Mouse (Mus musculus): ENCODE measurements at regions not wholly inside any gene's neighbourhood (a gene's known extent, or its start where the extent isn't known, plus 50 kb on each side); places are given as distances from the start of the nearest gene placed in this dataset.

DNA sequence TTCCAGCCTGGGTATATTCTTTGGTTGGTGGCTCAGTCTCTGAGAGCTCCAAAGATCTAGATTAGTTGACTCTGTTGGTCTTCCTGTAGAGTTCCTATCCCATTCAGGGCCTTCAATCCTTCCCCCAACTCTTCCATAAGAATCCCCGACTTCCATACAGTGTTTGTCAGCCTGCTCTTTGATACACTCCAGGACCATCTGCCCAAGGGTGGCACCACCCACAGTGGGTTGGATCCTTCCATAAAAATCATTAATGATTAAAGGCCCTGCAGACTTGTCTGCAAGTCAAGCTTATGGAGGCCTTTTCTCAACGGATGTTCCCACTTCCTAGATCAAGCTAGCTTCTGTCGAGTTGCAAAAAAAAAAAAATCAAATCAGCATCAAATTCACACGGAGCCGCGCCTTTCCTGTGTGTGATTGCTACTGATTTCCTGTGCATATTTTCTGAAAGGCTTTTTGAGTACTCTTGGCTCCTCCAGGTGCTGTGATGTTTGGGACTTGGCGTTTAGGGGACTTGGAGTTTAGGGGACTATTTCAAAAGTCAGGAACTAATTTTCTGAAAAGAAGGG is 171.3 kb upstream of the Gm9833 start:
- 87% methylated on average over 7 of the region's 7 CpGs for WGBS
- Histone ChIP-seq H3K27ac (no peak overlapping the region), H3K9me3 (replicated peaks) (no peaks in the 10 kb centered on the region), H3K9ac (no peak overlapping the region), H3K4me1 (no peaks in the 10 kb centered on the region), H3K36me3 (no peaks in the 10 kb centered on the region), H3K4me2 (replicated peaks) (no peak overlapping the region), H3K27me3 (no peaks in the 10 kb centered on the region), H3K4me3 (no peak overlapping the region)
- no peak for ATAC-seq (ENCODE audit: low FRiP score)

DNA sequence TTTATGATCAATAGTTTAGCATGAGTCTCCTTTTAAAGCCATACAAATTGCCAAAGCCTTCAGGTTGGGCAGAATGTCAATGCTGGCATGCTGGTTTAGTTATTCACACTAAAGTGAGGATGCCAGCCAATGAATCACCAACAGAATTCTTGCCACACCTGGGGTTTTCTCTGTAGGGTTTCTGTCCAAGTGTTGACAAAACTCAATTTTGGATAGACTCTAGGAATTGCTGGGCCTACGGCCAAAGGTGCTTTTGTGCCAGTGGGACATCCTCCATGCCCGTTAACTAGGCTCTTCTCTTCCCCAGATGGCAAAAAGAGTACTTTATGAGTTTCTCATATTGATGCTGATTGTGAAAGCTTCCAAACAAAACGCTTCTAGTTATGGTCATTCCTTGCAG is 167.6 kb upstream of the Gm9833 start:
- 91% methylated on average over 3 of the region's 3 CpGs for WGBS
- Histone ChIP-seq H3K27me3 (no peaks in the 10 kb centered on the region), H3K4me3 (no peak overlapping the region), H3K4me2 (replicated peaks) (no peak overlapping the region), H3K9me3 (replicated peaks) (no peaks in the 10 kb centered on the region), H3K27ac (no peak overlapping the region), H3K36me3 (no peaks in the 10 kb centered on the region), H3K4me1 (no peaks in the 10 kb centered on the region), H3K9ac (no peak overlapping the region)
- ATAC-seq (ENCODE audit: low FRiP score), result no peak

DNA sequence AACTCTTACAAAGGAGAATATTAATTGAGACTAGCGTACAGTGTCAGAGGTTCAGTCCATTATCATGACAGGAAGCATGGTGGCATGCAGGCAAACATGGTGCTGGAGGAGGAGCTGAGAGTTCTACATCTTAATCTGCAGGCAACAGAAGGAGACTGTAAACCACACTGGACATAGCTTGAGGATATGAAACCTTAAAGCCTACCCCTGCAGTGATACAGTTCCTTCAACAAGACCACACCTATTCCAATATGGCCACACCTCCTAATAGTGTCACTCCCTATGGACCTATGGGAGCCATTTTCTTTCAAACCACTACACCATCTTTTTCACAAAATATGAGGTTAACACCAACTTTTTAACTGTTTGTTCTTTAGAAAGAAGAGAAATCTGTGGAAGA is 166.2 kb upstream of the Gm9833 start:
- Histone ChIP-seq H3K9me3 (replicated peaks) (no peaks in the 10 kb centered on the region), H3K27me3 (no peaks in the 10 kb centered on the region), H3K36me3 (no peaks in the 10 kb centered on the region), H3K9ac (no peak overlapping the region), H3K4me2 (replicated peaks) (no peak overlapping the region), H3K4me1 (no peaks in the 10 kb centered on the region), H3K27ac (no peak overlapping the region), H3K4me3 (no peak overlapping the region)
- 100% methylated on average over 1 of the region's 1 CpGs for WGBS
- no peak for ATAC-seq (ENCODE audit: low FRiP score)

DNA sequence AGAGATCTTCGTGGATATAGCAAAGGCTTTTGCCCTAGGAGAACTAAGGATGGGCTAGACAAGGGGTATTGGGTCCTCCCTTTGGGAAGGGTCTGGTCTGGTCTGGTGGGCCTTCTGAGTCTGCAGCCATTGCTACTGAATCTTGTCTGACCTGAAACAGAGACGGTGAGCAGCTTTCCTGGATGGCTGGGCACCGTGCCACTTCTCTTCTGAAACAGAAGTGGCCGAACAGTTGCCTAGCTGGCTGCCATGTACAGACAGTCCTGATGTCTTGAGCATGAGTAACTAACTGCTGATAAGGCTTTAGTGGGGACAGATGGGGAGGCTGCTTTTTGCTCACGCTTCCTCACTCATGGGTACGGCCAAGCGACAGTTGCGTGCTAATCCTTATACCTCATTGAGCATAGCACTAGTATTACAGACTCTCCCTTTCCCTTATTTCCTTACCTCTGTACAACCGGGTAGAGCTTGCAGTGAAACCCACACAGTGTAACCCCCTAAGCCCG is 165.3 kb upstream of the Gm9833 start:
- Histone ChIP-seq H3K27me3 (no peaks in the 10 kb centered on the region), H3K36me3 (no peaks in the 10 kb centered on the region), H3K4me2 (replicated peaks) (no peak overlapping the region), H3K9me3 (replicated peaks) (no peaks in the 10 kb centered on the region), H3K9ac (no peak overlapping the region), H3K27ac (no peak overlapping the region), H3K4me3 (no peak overlapping the region), H3K4me1 (no peaks in the 10 kb centered on the region)
- 92% methylated on average over 10 of the region's 10 CpGs for WGBS
- no peak for ATAC-seq (ENCODE audit: low FRiP score)

DNA sequence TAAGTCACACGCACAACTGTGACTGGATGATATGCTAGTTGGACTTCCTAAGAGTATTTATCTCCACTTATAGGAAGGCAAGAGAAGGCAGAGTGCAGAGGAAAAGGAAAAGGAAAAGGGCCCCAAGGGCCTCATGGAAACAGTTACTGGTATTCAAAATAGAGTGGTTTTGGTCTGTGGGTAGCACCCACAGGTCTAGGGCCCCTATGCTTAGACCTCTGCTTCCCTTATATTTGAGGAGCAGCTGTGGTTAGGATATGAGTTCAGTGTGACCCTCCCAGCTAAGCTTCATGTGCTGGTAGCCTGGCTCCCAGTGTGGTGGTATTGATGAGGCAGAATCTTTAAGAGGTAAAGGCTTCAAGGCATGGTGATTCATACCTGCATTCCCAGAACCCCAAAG is 163.3 kb upstream of the Gm9833 start:
- Histone ChIP-seq H3K27ac (no peak overlapping the region), H3K9ac (no peak overlapping the region), H3K4me2 (replicated peaks) (no peak overlapping the region), H3K27me3 (no peaks in the 10 kb centered on the region), H3K4me1 (no peaks in the 10 kb centered on the region), H3K9me3 (replicated peaks) (no peaks in the 10 kb centered on the region), H3K36me3 (no peaks in the 10 kb centered on the region), H3K4me3 (no peak overlapping the region)
- ATAC-seq (ENCODE audit: low FRiP score), result no peak
- 90% methylated on average over 1 of the region's 1 CpGs for WGBS

DNA sequence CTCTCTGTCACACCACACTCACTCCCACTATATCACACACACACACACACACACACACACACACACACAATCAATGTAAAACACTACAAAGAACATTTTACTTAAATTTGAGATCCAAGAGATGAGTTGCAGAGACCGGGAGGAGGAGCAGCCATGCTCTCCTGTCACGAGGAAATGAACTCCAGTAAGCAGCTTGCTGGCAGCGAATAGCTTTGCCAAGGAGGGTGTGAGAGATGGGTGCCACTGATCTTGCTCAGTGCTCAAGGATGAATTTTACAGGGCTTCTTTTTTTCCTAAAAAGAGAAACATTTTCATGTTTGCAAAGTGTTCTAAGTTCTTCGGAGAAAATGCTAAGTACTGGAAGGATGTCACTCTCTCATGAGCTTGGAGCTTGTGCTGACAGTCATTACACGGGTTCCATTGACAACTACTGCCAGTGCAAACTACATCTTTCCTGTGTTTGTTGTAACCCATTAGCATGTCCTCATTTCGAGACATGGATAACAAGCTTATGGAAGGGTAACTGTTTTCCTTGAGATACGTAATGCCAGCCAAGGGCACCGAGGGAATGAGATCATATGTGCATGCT is 151.0 kb upstream of the Gm9833 start:
- no peak for ATAC-seq (ENCODE audit: low FRiP score)
- Histone ChIP-seq H3K36me3 (no peaks in the 10 kb centered on the region), H3K27me3 (no peaks in the 10 kb centered on the region), H3K4me2 (replicated peaks) (no peak overlapping the region), H3K9me3 (replicated peaks) (no peaks in the 10 kb centered on the region), H3K4me3 (no peak overlapping the region), H3K4me1 (no peaks in the 10 kb centered on the region), H3K9ac (no peak overlapping the region), H3K27ac (no peak overlapping the region)
- 81% methylated on average over 8 of the region's 8 CpGs for WGBS

DNA sequence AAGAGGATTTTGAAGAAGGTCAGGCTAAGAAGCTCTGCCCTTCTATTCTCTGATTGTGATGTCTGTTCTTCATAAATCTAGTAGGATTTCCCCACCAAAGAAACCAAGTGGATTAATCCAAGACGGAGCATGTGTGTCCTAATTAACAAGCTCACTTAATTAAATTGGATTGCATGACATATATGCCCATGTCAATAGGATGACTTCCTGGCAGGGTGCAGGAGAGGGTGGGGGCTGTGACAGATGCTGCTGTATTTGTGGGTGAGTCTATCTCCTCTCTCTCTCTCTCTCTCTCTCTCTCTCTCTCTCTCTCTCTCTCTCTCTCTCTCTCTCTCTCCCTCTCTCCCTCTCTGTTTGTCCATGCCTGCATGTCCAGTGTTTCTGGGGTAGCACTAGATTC is 149.3 kb upstream of the Gm9833 start:
- no peak overlapping the region for H3K27ac ChIP-seq
- no peak overlapping the region for H3K9ac ChIP-seq
- H3K4me1 ChIP-seq, result no peaks in the 10 kb centered on the region
- no peaks in the 10 kb centered on the region for H3K27me3 ChIP-seq
- no peak overlapping the region for H3K4me2 ChIP-seq (replicated peaks)
- no peak overlapping the region for H3K4me3 ChIP-seq
- H3K36me3 ChIP-seq, result no peaks in the 10 kb centered on the region
- H3K9me3 ChIP-seq (replicated peaks), result no peaks in the 10 kb centered on the region
- 57% methylated on average over 1 of the region's 1 CpGs for WGBS
- no peak for ATAC-seq (ENCODE audit: low FRiP score)

DNA sequence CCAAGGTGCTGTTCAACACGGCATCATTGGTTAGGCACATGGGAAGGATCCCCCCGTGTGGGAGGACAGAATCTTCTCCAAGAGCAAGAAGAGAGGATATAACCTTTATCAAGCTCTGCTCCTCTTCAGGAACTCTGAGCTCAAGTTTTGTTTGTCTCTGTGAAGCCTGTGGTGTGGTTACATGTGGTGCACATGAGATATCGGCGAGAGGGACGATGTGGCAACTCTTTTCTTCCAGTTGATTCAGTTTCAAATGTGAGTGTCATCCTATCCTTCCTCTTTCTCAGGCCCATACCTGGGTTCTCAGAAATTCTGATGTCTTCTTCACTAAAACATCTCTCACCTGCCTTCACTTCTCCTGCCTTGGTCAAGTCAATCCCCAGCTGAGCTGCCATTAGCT is 145.3 kb upstream of the Gm9833 start:
- Histone ChIP-seq H3K36me3 (no peaks in the 10 kb centered on the region), H3K27ac (no peak overlapping the region), H3K4me1 (no peaks in the 10 kb centered on the region), H3K4me3 (no peak overlapping the region), H3K9ac (no peak overlapping the region), H3K9me3 (replicated peaks) (no peaks in the 10 kb centered on the region), H3K27me3 (no peaks in the 10 kb centered on the region), H3K4me2 (replicated peaks) (no peak overlapping the region)
- WGBS, result 93% methylated on average over 5 of the region's 5 CpGs
- no peak for ATAC-seq (ENCODE audit: low FRiP score)

DNA sequence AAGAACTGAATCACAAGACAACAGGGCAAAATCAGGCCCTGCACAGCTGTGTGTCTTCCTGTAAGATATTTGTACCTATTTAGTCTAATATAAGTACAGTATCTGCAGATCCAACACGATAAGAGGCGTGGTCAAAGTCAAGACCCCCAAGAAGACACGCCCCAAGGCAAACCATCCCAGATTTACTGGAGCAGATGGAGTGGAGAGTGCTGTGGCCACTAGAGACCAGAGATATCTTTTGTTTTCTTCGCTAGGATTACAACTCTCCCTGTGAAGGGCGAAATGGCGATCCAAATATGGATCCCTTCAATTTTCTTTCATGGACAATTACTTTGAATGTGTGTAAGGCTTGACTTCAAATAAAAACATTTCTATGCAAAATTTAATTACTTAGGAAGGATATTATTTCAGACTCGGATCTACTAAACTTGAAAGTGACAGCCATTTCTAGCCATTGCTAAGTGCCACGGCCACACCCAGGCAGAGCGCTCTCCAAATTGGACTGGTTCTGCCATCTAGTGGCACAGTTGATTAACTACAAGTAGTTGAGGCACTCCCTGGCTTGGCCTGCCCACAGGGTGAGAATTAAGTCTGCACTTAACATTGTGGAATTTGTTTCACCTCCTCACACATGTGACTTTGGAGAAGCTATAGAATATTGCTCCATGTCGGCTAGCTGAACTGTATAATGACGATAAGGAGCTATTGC is 140.4 kb upstream of the Gm9833 start:
- ATAC-seq (ENCODE audit: low FRiP score), result peak; percentile 87
- Histone ChIP-seq H3K4me2 (replicated peaks) (no peak overlapping the region), H3K36me3 (no peaks in the 10 kb centered on the region), H3K9me3 (replicated peaks) (no peaks in the 10 kb centered on the region), H3K27ac (no peak overlapping the region), H3K9ac (no peak overlapping the region), H3K4me3 (no peak overlapping the region), H3K4me1 (no peaks in the 10 kb centered on the region), H3K27me3 (no peaks in the 10 kb centered on the region)
- WGBS, result 53% methylated on average over 11 of the region's 11 CpGs

DNA sequence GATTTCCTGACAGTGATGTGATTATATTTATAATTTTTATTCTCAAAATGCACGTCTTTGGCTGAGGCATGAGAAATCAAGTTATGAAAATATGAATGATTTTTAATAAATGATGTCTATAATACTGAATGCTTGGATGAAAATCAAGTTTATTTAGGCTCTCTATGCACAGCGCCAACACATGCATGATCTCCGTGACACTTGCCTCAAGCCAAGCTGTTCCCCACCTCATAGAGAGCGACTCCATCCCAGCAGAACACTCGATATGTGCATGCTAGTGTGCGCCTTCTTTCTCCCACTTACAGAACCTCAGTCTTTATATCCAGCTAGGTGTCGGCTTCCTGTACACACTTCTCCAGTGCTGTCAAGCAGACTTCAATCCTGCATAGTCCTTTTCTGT is 139.8 kb upstream of the Gm9833 start:
- H3K4me3 ChIP-seq, result no peak overlapping the region
- no peaks in the 10 kb centered on the region for H3K9me3 ChIP-seq (replicated peaks)
- H3K4me1 ChIP-seq, result no peaks in the 10 kb centered on the region
- H3K4me2 ChIP-seq (replicated peaks), result no peak overlapping the region
- peak; percentile 46; the same call in 1 of the 2 replicates for ATAC-seq (ENCODE audit: low FRiP score)
- no peak overlapping the region for H3K9ac ChIP-seq
- no peak overlapping the region for H3K27ac ChIP-seq
- H3K36me3 ChIP-seq, result no peaks in the 10 kb centered on the region
- 71% methylated on average over 7 of the region's 7 CpGs for WGBS
- no peaks in the 10 kb centered on the region for H3K27me3 ChIP-seq

DNA sequence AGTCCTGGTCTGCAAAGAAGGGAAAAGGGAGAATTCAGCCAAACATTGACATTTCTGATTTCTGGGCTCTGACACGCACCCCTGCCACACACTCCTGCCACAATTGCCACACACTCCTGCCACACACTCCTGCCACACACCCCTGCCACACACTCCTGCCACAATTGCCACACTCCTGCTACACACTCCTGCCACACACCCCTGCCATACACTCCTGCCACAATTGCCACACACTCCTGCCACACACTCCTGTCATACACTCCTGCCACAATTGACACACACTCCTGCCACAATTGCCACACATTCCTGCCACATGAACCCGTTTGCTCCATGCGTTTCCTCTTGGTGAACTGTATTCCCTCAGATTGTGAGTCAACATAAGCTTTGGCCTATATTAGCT is 130.0 kb upstream of the Gm9833 start:
- WGBS, result 83% methylated on average over 3 of the region's 3 CpGs
- no peak overlapping the region for H3K27ac ChIP-seq

DNA sequence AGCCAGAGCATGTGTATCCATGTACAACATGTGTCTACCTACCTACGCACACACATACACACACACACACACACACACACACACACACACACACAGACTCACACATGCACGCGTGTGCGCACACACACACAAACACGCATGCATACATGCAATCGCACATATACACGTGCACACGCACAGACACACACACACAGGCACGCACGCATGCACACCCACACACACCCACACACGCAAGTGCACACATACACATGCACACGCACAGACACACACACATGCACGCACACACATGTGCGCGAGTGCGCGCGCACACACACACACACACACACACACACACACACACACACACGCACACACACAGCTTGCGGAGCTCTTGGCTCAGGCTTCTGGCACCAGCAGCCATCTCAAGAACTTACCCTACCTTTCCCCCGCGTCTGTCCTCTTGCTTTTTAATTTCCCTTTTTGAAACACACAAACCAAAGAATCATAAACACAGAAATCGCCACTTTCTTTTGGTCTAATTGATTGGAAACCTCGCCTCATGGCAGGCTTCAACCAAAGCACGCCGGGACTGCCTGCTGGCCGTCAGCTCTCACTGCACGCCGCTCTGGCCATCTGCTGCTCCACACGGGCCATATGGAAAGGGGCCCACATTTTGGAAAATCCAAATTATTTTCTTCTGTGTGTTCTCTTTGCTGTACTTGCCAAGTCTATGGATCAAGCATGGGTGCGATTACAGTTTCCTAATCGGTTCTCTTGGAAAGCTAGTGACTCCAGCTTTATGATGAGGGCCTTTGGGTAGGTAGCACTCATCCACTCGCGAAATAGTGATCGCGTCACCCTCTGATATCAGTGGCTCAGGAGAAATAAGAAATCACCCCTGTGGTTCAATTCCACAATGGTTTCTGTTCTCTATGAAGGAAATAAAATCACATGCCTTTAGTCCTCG is 127.9 kb upstream of the Gm9833 start:
- no peaks in the 10 kb centered on the region for H3K27me3 ChIP-seq
- no peak overlapping the region for H3K4me3 ChIP-seq
- no peak overlapping the region for H3K27ac ChIP-seq
- H3K4me2 ChIP-seq (replicated peaks), result no peak overlapping the region
- ATAC-seq (ENCODE audit: low FRiP score), result no peak
- H3K9ac ChIP-seq, result no peak overlapping the region
- no peaks in the 10 kb centered on the region for H3K4me1 ChIP-seq
- no peaks in the 10 kb centered on the region for H3K36me3 ChIP-seq
- 94% methylated on average over 37 of the region's 37 CpGs for WGBS
- no peaks in the 10 kb centered on the region for H3K9me3 ChIP-seq (replicated peaks)

More for the DNA sequence above, 130.0 kb upstream of the Gm9833 start:
- Histone ChIP-seq H3K4me1 (no peaks in the 10 kb centered on the region), H3K27me3 (no peaks in the 10 kb centered on the region), H3K4me3 (no peak overlapping the region), H3K4me2 (replicated peaks) (no peak overlapping the region), H3K9me3 (replicated peaks) (no peaks in the 10 kb centered on the region), H3K9ac (no peak overlapping the region), H3K36me3 (no peaks in the 10 kb centered on the region)
- no peak for ATAC-seq (ENCODE audit: low FRiP score)
